Mouse (Mus musculus) forebrain, embryonic 12.5 days (tissue): Measurements from ENCODE around the gene Tgfb1. TPM values are rescaled to one million over a fixed set of nuclear protein-coding genes. Genes with fewer than 3 reads are reported as not detected.
A peak's percentile ranks its signal among the peaks of the same experiment; 100 is the strongest.

Experiments used
- ATAC-seq: fragments of 200-750 bp; cut with Nextera tagmentation; 2 replicates; pipeline ENCODE4 v1.8.0; 2017; ENCODE audit warnings: moderate TSS enrichment; ENCODE audit not compliant: low FRiP score
- H3K27ac ChIP-seq: fragments of 300-500 bp; sonication (generic); 2 replicates; pipeline ENCODE4 v1.5.1; 2016; ENCODE audit warnings: mild to moderate bottlenecking
- H3K27me3 ChIP-seq: fragments of 300-500 bp; sonication (generic); 2 replicates; pipeline ENCODE4 v1.6.1; 2016; ENCODE audit warnings: mild to moderate bottlenecking
- H3K36me3 ChIP-seq: fragments of 300-500 bp; sonication (generic); replicated peaks from 2 replicates; pipeline ENCODE4 v1.6.1; 2016; ENCODE audit warnings: mild to moderate bottlenecking
- H3K4me1 ChIP-seq: fragments of 300-500 bp; sonication (generic); 2 replicates; pipeline ENCODE4 v1.6.1; 2016
- H3K4me2 ChIP-seq: fragments of 300-500 bp; sonication (generic); 2 replicates; pipeline ENCODE4 v1.6.1; 2016; ENCODE audit warnings: mild to moderate bottlenecking, moderate library complexity
- H3K4me3 ChIP-seq: fragments of 300-500 bp; sonication (generic); replicated peaks from 2 replicates; pipeline ENCODE4 v1.5.1; 2016; ENCODE audit warnings: mild to moderate bottlenecking
- H3K9ac ChIP-seq: fragments of 300-500 bp; sonication (generic); 2 replicates; pipeline ENCODE4 v1.6.1; 2016; ENCODE audit warnings: mild to moderate bottlenecking
- H3K9me3 ChIP-seq: fragments of 300-500 bp; sonication (generic); 2 replicates; pipeline ENCODE4 v1.6.1; 2016
- WGBS: fragments of 180-500 bp; shearing (Covaris S2); methylation state at CpG from one replicate; pipeline ENCODE4 v1.1.7; 2016; 5-methylcytosine and 5-hydroxymethylcytosine counted together
- polyA plus RNA-seq: library from polyadenylated mRNA; unstranded; fragments of >200 nt; fragmentation: Nextera tagmentation; extraction: Ambion mirVana; gene quantifications from 2 replicates; pipeline ENCODE4 v1.2.1, GENCODE M21; 2016

Gene Tgfb1
- polyA plus RNA-seq, 1 experiment from 2014 or later, result 1.3 TPM

- Histone ChIP-seq H3K9me3 (no peaks in the 10 kb centered on the region), H3K9ac (no peak overlapping the region), H3K4me2 (no peak overlapping the region), H3K4me1 (peaks cover 24% of the 10 kb centered on the region), H3K4me3 (no peak overlapping the region), H3K27ac (peak overlapping the region; percentile 53), H3K36me3 (no peaks in the 10 kb centered on the region), H3K27me3 (peaks cover 48% of the 10 kb centered on the region)
- ATAC-seq, result no peak
- 92% methylated on average over 7 of the region's 7 CpGs for WGBS
Observed at GRCm38 (mm10) chr7:25677013-25677412, 9.8 kb upstream of the Tgfb1 start.

- Histone ChIP-seq H3K27ac (no peak overlapping the region), H3K4me1 (peaks cover 17% of the 10 kb centered on the region), H3K9ac (no peak overlapping the region), H3K4me3 (peak overlapping the region; percentile 65), H3K36me3 (peaks cover 8% of the 10 kb centered on the region; the same call in 1 of the 2 replicates), H3K27me3 (peaks cover 26% of the 10 kb centered on the region), H3K9me3 (no peaks in the 10 kb centered on the region), H3K4me2 (peak overlapping the region; percentile 62)
- no peak for ATAC-seq
- 9% methylated on average over 6 of the region's 6 CpGs for WGBS
Observed at GRCm38 (mm10) chr7:25679971-25680370, 6.8 kb upstream of the Tgfb1 start.

- H3K27ac ChIP-seq, result peak within 1 kb of the TSS; percentile 96
- H3K9me3 ChIP-seq, result no peaks in the 10 kb centered on the region
- H3K4me3 ChIP-seq, result peak within 1 kb of the TSS; percentile 65
- WGBS, result under 1% methylated on average over 46 of the region's 46 CpGs
- peaks cover 8% of the 10 kb centered on the region; the same call in 1 of the 2 replicates for H3K36me3 ChIP-seq
- peaks cover 15% of the 10 kb centered on the region for H3K4me1 ChIP-seq
- peak; percentile 96 for ATAC-seq
- peak within 1 kb of the TSS; percentile 62 for H3K4me2 ChIP-seq
- H3K27me3 ChIP-seq, result peaks cover 25% of the 10 kb centered on the region
- peak within 1 kb of the TSS; percentile 69 for H3K9ac ChIP-seq
Observed at GRCm38 (mm10) chr7:25680514-25681258, 6.1 kb upstream of the Tgfb1 start, which contains the start of gene B9d2. Gene B9d2, plus strand, starts transcription at chr7:25680780.

- peak; percentile 12; the same call in 1 of the 2 replicates for ATAC-seq
- peaks cover 8% of the 10 kb centered on the region; the same call in 1 of the 2 replicates for H3K36me3 ChIP-seq
Observed at GRCm38 (mm10) chr7:25681341-25682231, 5.2 kb upstream of the Tgfb1 start.

GRCm38 (mm10) chr7:25683474-25684180, 3.2 kb upstream of the Tgfb1 start:
- H3K27ac ChIP-seq, result no peak overlapping the region
- no peak for ATAC-seq
- H3K27me3 ChIP-seq, result peaks cover 41% of the 10 kb centered on the region
- no peak overlapping the region for H3K4me2 ChIP-seq
- H3K9ac ChIP-seq, result no peak overlapping the region
- peaks cover 41% of the 10 kb centered on the region for H3K4me1 ChIP-seq
- no peaks in the 10 kb centered on the region for H3K9me3 ChIP-seq
- no peak overlapping the region for H3K4me3 ChIP-seq
- 78% methylated on average over 7 of the region's 7 CpGs for WGBS
- H3K36me3 ChIP-seq, result peaks cover 8% of the 10 kb centered on the region; the same call in 1 of the 2 replicates

More at GRCm38 (mm10) chr7:25681341-25682231, 5.2 kb upstream of the Tgfb1 start:
- Histone ChIP-seq H3K4me2 (peak overlapping the region; percentile 62), H3K4me3 (peak overlapping the region; percentile 65), H3K9me3 (no peaks in the 10 kb centered on the region), H3K27ac (no peak overlapping the region), H3K4me1 (peaks cover 20% of the 10 kb centered on the region), H3K27me3 (peaks cover 25% of the 10 kb centered on the region), H3K9ac (no peak overlapping the region)
- 66% methylated on average over 15 of the region's 15 CpGs for WGBS

GRCm38 (mm10) chr7:25684659-25685058, 2.1 kb upstream of the Tgfb1 start:
- ATAC-seq, result no peak
- peaks cover 50% of the 10 kb centered on the region for H3K4me1 ChIP-seq
- peaks cover 46% of the 10 kb centered on the region for H3K27me3 ChIP-seq

GRCm38 (mm10) chr7:25685926-25686470, 804 bp upstream of the Tgfb1 start:
- Histone ChIP-seq H3K4me3 (no peak overlapping the region; the same call in 1 of the 2 replicates), H3K9ac (no peak overlapping the region), H3K27me3 (peaks cover 59% of the 10 kb centered on the region), H3K4me1 (peaks cover 45% of the 10 kb centered on the region), H3K36me3 (peaks cover 8% of the 10 kb centered on the region; the same call in 1 of the 2 replicates), H3K9me3 (no peaks in the 10 kb centered on the region), H3K4me2 (no peak overlapping the region), H3K27ac (no peak overlapping the region)
- WGBS, result 69% methylated on average over 21 of the region's 21 CpGs
- no peak for ATAC-seq

More at GRCm38 (mm10) chr7:25684659-25685058, 2.1 kb upstream of the Tgfb1 start:
- peaks cover 8% of the 10 kb centered on the region; the same call in 1 of the 2 replicates for H3K36me3 ChIP-seq
- no peaks in the 10 kb centered on the region for H3K9me3 ChIP-seq
- H3K4me2 ChIP-seq, result no peak overlapping the region
- 89% methylated on average over 6 of the region's 6 CpGs for WGBS
- no peak overlapping the region for H3K9ac ChIP-seq
- no peak overlapping the region for H3K4me3 ChIP-seq
- no peak overlapping the region for H3K27ac ChIP-seq

GRCm38 (mm10) chr7:25687811-25688401, 1.1 kb downstream of the Tgfb1 start:
- Histone ChIP-seq H3K4me1 (peaks cover 34% of the 10 kb centered on the region), H3K36me3 (peaks cover 5% of the 10 kb centered on the region; the same call in 1 of the 2 replicates), H3K27ac (no peak overlapping the region), H3K9ac (peak overlapping the region; percentile 33; the same call in 1 of the 2 replicates), H3K4me3 (peak overlapping the region; percentile 51), H3K27me3 (peaks cover 73% of the 10 kb centered on the region), H3K9me3 (no peaks in the 10 kb centered on the region), H3K4me2 (peak overlapping the region; percentile 71)
- no peak for ATAC-seq
- under 1% methylated on average over 47 of the region's 47 CpGs for WGBS

GRCm38 (mm10) chr7:25688810-25689586, 2.2 kb downstream of the Tgfb1 start:
- WGBS, result 3% methylated on average over 52 of the region's 52 CpGs
- Histone ChIP-seq H3K9ac (peak overlapping the region; percentile 33), H3K9me3 (no peaks in the 10 kb centered on the region), H3K4me2 (peak overlapping the region; percentile 71), H3K4me1 (peaks cover 37% of the 10 kb centered on the region), H3K27me3 (peaks cover 73% of the 10 kb centered on the region), H3K36me3 (no peaks in the 10 kb centered on the region), H3K27ac (peak overlapping the region; percentile 25; the same call in 1 of the 2 replicates), H3K4me3 (peak overlapping the region; percentile 51)
- 0 out of 2 replicates have a peak, but pooled peaks have one; percentile 31 for ATAC-seq

GRCm38 (mm10) chr7:25689603-25690021, 2.8 kb downstream of the Tgfb1 start:
- Histone ChIP-seq H3K36me3 (no peaks in the 10 kb centered on the region), H3K4me1 (peaks cover 39% of the 10 kb centered on the region), H3K9ac (no peak overlapping the region), H3K27ac (no peak overlapping the region), H3K9me3 (no peaks in the 10 kb centered on the region), H3K27me3 (peaks cover 73% of the 10 kb centered on the region), H3K4me2 (peak overlapping the region; percentile 71), H3K4me3 (peak overlapping the region; percentile 51)
- ATAC-seq, result no peak
- 15% methylated on average over 12 of the region's 12 CpGs for WGBS
